Mouse (Mus musculus): ENCODE results near the gene Wasf3.

- no peak for TF ChIP-seq POLR2A (IDR thresholded peaks at IDR 0.05; ENCODE audit: insufficient read depth, low read length)
- no peak for TF ChIP-seq CTCF (IDR thresholded peaks at IDR 0.05; ENCODE audit: low read depth, low read length)
- TF ChIP-seq EP300 (IDR thresholded peaks at IDR 0.05; ENCODE audit: insufficient read depth, low read depth, low read length) = 0 out of 2 replicates have a peak, but pooled peaks have one; percentile 27
These were observed 1.2 kb downstream of the Wasf3 start for GRCm38 (mm10) chr5:146385989-146386388.
